Mouse (Mus musculus): ENCODE data around the gene Ilvbl.
"Not testable (repeated sequence)": the region's sequence is repeated elsewhere in the genome, so short reads cannot be mapped to it uniquely, and the experiment has no call there.

Gene Ilvbl

GRCm38 (mm10) chr10:78591406-78592328 is 17.5 kb downstream of the Ilvbl start, which contains the start of gene Syde1:
Gene Syde1 (minus strand): TSS chr10:78591964.
- DNase-seq = peak; percentile 75

GRCm38 (mm10) chr10:78592856-78593379 is 18.8 kb downstream of the Ilvbl start:
- no peak for DNase-seq

GRCm38 (mm10) chr10:78593736-78594135 is 19.6 kb downstream of the Ilvbl start:
- DNase-seq = no peak

GRCm38 (mm10) chr10:78594157-78594556 is 20.0 kb downstream of the Ilvbl start:
- DNase-seq = no peak

- DNase-seq = no peak
These were observed 20.4 kb downstream of the Ilvbl start for GRCm38 (mm10) chr10:78594566-78594965.

- no peak for DNase-seq
These were observed 25.7 kb downstream of the Ilvbl start for GRCm38 (mm10) chr10:78599865-78600264.

- peak; percentile 73 for DNase-seq
These were observed 30.9 kb downstream of the Ilvbl start for GRCm38 (mm10) chr10:78605080-78605479.

GRCm38 (mm10) chr10:78607602-78608001 is 33.5 kb downstream of the Ilvbl start:
- DNase-seq = no peak

GRCm38 (mm10) chr10:78617974-78618373 is 43.8 kb downstream of the Ilvbl start, which contains the start of gene Olfr1357:
Gene Olfr1357 (minus strand): TSS chr10:78618074.
- no peak for DNase-seq

- DNase-seq = not testable (repeated sequence)
These were observed 49.0 kb downstream of the Ilvbl start for GRCm38 (mm10) chr10:78623143-78623542.

GRCm38 (mm10) chr10:78630194-78630593 is 56.0 kb downstream of the Ilvbl start:
- no peak for DNase-seq

- peak; percentile 36 for DNase-seq
These were observed 58.2 kb downstream of the Ilvbl start for GRCm38 (mm10) chr10:78632311-78632710.

Data from lung, postnatal 10 days (tissue).